Mouse (Mus musculus) liver, embryonic 13.5 days (tissue): ENCODE measurements at regions not wholly inside any gene's neighbourhood (a gene's known extent, or its start where the extent isn't known, plus 50 kb on each side); places are given as distances from the start of the nearest gene placed in this dataset.

Experiments
- ATAC-seq: fragments of 200-750 bp; cut with Nextera tagmentation; 2 replicates; pipeline ENCODE4 v1.8.0; 2017; ENCODE audit warnings: low read depth, mild to moderate bottlenecking, moderate number of reproducible peaks, moderate library complexity
- DNase-seq: peaks from one replicate; pipeline ENCODE4 v3.0.0; 2022
- H3K27ac ChIP-seq: fragments of 300-500 bp; sonication (generic); 2 replicates; pipeline ENCODE4 v1.5.1; 2015; ENCODE audit warnings: moderate library complexity, mild to moderate bottlenecking, inconsistent platforms
- H3K27me3 ChIP-seq: fragments of 300-500 bp; sonication (generic); 2 replicates; pipeline ENCODE4 v1.6.1; 2015; ENCODE audit warnings: mild to moderate bottlenecking, inconsistent platforms
- H3K36me3 ChIP-seq: fragments of 300-500 bp; sonication (generic); 2 replicates; pipeline ENCODE4 v1.6.1; 2015; ENCODE audit warnings: mild to moderate bottlenecking, inconsistent platforms
- H3K4me1 ChIP-seq: fragments of 300-500 bp; sonication (generic); replicated peaks from 2 replicates; pipeline ENCODE4 v1.6.1; 2015; ENCODE audit warnings: inconsistent platforms
- H3K4me2 ChIP-seq: fragments of 300-500 bp; sonication (generic); 2 replicates; pipeline ENCODE4 v1.6.1; 2015; ENCODE audit warnings: inconsistent platforms, mild to moderate bottlenecking, moderate library complexity
- H3K4me3 ChIP-seq: fragments of 300-500 bp; sonication (generic); replicated peaks from 2 replicates; pipeline ENCODE4 v1.5.1; 2015; ENCODE audit warnings: mild to moderate bottlenecking, inconsistent platforms
- H3K9ac ChIP-seq: fragments of 300-500 bp; sonication (generic); 2 replicates; pipeline ENCODE4 v1.6.1; 2015; ENCODE audit warnings: mild to moderate bottlenecking, inconsistent platforms
- H3K9me3 ChIP-seq: fragments of 300-500 bp; sonication (generic); replicated peaks from 2 replicates; pipeline ENCODE4 v1.6.1; 2016; ENCODE audit warnings: inconsistent platforms
- WGBS: fragments of 180-500 bp; shearing (Covaris S2); methylation state at CpG from one replicate; pipeline ENCODE4 v1.1.7; 2015; ENCODE audit not compliant: insufficient replicate concordance; 5-methylcytosine and 5-hydroxymethylcytosine counted together

DNA sequence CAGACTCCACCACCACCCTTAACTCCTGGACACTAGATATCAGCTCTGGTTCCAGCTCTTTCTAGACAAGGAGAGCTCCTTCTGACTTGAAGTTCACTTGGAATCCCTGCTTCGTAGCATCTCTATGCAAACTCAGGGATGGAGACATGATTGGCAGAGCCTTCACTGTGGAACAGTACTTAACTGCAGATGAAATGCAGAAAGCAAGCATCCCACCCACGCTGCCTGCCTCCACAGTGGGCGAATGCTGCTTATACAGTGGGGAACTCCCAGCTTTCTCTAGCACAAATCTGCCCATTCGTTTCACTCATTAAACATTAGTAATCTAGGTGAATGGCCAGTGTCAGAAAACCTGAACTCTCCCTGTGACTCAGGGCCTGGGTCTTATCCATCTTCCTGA is 92.0 kb upstream of the Coch start:
- no peak overlapping the region for H3K9ac ChIP-seq
- H3K4me3 ChIP-seq, result no peak overlapping the region
- H3K4me2 ChIP-seq, result no peak overlapping the region
- DNase-seq (no peak), ATAC-seq (no peak)
- no peaks in the 10 kb centered on the region for H3K9me3 ChIP-seq
- no peaks in the 10 kb centered on the region for H3K36me3 ChIP-seq
- WGBS, result 63% methylated on average over 4 of the region's 4 CpGs
- H3K4me1 ChIP-seq, result peaks cover 39% of the 10 kb centered on the region
- no peak overlapping the region for H3K27ac ChIP-seq
- H3K27me3 ChIP-seq, result no peaks in the 10 kb centered on the region

DNA sequence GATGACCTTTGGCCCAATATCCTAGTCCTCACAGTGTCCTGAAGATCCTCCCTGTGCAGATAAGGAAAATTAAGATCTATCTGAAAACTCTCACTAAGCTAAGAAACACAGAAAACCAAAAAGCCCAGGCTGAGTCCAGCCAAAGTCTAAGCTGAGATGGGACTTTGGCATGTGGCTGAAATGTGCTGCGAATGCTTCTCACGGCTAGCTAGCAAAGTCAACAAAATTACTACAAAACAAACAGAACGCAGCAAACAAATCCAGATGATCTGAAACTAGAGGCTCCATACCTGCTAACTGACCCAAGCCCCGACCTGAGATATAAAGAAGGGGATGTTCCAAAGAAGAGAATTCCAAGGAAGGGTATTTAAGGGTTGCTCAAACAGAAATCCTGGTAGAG is 90.4 kb upstream of the Coch start:
- DNase-seq, result no peak
- Histone ChIP-seq H3K4me1 (peaks cover 45% of the 10 kb centered on the region), H3K4me2 (peak overlapping the region; percentile 46; the same call in 1 of the 2 replicates), H3K9ac (no peak overlapping the region), H3K27ac (no peak overlapping the region), H3K36me3 (no peaks in the 10 kb centered on the region), H3K9me3 (no peaks in the 10 kb centered on the region), H3K27me3 (no peaks in the 10 kb centered on the region), H3K4me3 (no peak overlapping the region)
- ATAC-seq, result no peak
- 76% methylated on average over 4 of the region's 4 CpGs for WGBS

DNA sequence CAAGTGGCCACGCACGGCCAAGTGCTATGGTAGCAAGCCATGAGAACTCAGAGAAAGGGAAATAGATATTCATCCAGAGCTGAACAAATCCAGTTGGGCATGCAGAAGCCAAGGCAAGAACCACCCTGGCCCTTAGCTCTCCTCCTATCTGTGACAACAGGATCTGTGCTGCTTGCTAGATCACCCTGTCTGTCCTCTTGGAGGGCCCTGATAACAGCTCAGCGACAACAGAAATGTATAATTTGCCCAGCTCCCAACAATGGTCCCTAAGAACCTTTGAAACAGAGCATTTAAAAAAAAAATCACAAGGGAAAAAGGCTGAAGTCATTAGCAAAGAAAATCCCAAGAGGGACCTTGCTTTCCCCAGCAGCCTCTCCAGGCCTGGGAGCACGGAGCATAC is 89.4 kb upstream of the Coch start:
- no peaks in the 10 kb centered on the region for H3K9me3 ChIP-seq
- peak overlapping the region; percentile 61 for H3K27ac ChIP-seq
- H3K36me3 ChIP-seq, result no peaks in the 10 kb centered on the region
- DNase-seq (peak; percentile 52), ATAC-seq (peak; percentile 96)
- no peak overlapping the region for H3K9ac ChIP-seq
- H3K27me3 ChIP-seq, result no peaks in the 10 kb centered on the region
- 30% methylated on average over 4 of the region's 4 CpGs for WGBS
- peak overlapping the region; percentile 46 for H3K4me2 ChIP-seq
- peaks cover 45% of the 10 kb centered on the region for H3K4me1 ChIP-seq
- 0 out of 2 replicates have a peak overlapping the region, but pooled peaks have one; percentile 1 for H3K4me3 ChIP-seq

DNA sequence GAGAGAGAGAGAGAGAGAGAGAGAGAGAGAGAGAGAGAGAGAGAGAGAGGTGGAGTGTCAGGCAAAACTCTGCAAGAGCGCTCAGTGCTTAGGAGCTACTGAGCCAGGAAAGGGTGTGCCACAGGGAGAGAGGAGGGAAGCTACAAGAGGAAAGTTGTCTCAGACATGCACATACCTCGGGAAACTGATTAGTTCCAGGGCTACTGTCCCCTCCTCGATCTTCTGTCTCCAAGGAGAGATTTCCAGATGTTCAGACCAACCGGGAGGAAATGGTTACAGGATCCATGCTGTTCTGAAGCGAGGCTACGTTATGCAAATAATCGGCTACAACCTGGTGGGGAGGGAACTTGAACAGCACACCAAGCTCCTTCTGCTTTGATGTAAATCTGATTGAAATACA is 88.6 kb upstream of the Coch start:
- Histone ChIP-seq H3K9me3 (no peaks in the 10 kb centered on the region), H3K27me3 (no peaks in the 10 kb centered on the region), H3K9ac (no peak overlapping the region), H3K36me3 (no peaks in the 10 kb centered on the region), H3K4me2 (no peak overlapping the region), H3K4me1 (peaks cover 45% of the 10 kb centered on the region), H3K4me3 (no peak overlapping the region), H3K27ac (0 out of 2 replicates have a peak overlapping the region, but pooled peaks have one; percentile 61)
- WGBS, result 41% methylated on average over 7 of the region's 7 CpGs
- peak; percentile 42 for ATAC-seq
- DNase-seq, result no peak

DNA sequence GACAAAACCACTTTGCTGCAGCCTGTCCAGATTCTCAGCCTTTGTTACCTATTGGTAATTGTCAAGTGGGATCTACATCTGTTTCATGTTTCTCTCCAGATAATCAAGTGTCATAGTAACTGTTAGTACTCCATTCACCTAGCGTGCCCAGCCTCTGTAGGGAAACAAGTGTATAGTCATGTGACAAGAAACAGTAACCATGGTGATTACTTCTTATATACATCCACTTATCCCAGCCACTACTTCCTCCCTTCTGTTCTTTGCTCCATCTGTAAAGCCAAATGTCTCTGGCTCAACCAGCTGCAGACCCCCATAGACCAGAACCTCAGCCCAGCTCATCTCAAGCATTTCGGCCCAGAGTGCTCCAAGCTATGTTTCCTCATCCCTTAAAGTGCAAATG is 83.1 kb upstream of the Coch start:
- 80% methylated on average over 2 of the region's 2 CpGs for WGBS
- H3K9me3 ChIP-seq, result no peaks in the 10 kb centered on the region
- no peak overlapping the region for H3K4me2 ChIP-seq
- no peak overlapping the region for H3K4me3 ChIP-seq
- no peak for DNase-seq
- no peak overlapping the region for H3K9ac ChIP-seq
- H3K27ac ChIP-seq, result no peak overlapping the region
- no peak for ATAC-seq
- H3K4me1 ChIP-seq, result peaks cover 16% of the 10 kb centered on the region
- no peaks in the 10 kb centered on the region for H3K27me3 ChIP-seq
- H3K36me3 ChIP-seq, result no peaks in the 10 kb centered on the region

DNA sequence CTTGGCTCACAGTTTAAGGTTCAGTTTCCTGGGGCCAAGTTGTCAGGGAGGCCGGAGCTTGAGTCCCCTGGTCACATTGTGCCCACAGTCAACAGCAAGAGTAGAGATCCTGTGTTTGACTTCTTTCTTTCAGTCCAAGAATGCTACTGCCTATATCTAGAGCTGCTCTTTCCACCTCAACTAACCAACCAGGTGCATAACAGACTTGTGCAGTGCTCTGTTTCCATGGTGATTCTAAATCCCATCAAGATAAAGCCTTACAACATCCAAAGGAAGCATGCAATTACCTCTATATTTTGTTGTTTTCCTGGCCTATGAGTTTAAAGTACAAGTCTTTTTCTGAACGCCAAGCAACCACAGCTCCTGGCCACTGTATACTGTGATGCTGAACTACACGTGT is 76.4 kb upstream of the Coch start:
- Histone ChIP-seq H3K9me3 (no peaks in the 10 kb centered on the region), H3K4me1 (no peaks in the 10 kb centered on the region), H3K36me3 (no peaks in the 10 kb centered on the region), H3K27me3 (no peaks in the 10 kb centered on the region), H3K9ac (no peak overlapping the region), H3K4me3 (no peak overlapping the region), H3K27ac (no peak overlapping the region), H3K4me2 (no peak overlapping the region)
- 61% methylated on average over 3 of the region's 3 CpGs for WGBS
- no peak for ATAC-seq
- DNase-seq, result no peak

DNA sequence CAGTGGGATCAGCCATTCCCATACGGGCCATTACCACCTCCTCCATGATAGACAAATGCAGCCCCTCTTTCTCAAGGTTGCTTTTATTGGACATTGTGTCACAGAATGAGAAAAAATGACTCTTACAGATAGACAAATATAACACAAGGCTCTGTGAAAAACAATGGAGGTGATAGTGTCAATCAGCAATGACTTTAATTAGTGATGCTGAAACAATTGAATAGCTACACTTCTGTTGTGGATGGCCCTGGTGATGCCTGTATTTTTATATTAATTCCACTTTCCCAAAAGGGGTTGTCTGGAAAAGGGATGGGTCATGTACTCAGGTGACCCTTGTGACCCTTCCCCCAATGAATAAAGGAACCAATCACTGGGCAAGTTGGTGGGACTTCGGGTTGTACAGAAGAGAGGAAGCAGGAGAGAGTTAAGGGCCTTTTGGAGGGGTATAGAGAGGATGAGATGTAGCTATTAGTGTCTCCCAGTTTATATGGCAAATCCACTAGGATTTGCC is 71.5 kb upstream of the Coch start:
- WGBS, result 59% methylated on average over 2 of the region's 2 CpGs
- ATAC-seq (no peak), DNase-seq (no peak)
- Histone ChIP-seq H3K4me3 (no peak overlapping the region), H3K9me3 (no peaks in the 10 kb centered on the region), H3K27ac (no peak overlapping the region), H3K4me2 (no peak overlapping the region), H3K9ac (no peak overlapping the region), H3K4me1 (no peaks in the 10 kb centered on the region), H3K36me3 (no peaks in the 10 kb centered on the region), H3K27me3 (no peaks in the 10 kb centered on the region)

DNA sequence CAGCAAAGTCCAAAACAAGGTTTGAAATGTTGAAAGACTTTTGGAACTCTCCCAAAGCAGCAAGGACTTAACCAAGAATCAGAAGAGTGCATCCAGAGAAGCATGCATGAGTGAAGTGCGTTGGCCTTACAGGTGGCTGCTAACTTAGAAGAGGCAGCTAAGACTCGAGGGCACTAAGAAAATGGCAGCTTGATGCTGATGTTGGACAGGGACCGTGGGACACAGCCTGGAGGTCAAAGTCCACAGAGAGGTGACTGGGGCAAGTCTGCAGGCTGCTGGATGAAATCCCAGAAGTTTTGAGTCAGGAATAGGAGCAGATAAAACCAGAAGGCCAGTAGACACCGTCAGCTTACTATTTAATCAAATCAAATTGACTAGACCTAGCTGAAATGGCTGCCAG is 69.3 kb upstream of the Coch start:
- Histone ChIP-seq H3K27me3 (no peaks in the 10 kb centered on the region), H3K27ac (no peak overlapping the region), H3K4me1 (no peaks in the 10 kb centered on the region), H3K4me3 (no peak overlapping the region), H3K36me3 (no peaks in the 10 kb centered on the region), H3K4me2 (no peak overlapping the region), H3K9ac (no peak overlapping the region), H3K9me3 (no peaks in the 10 kb centered on the region)
- DNase-seq, result no peak
- WGBS, result 58% methylated on average over 4 of the region's 4 CpGs
- no peak for ATAC-seq

DNA sequence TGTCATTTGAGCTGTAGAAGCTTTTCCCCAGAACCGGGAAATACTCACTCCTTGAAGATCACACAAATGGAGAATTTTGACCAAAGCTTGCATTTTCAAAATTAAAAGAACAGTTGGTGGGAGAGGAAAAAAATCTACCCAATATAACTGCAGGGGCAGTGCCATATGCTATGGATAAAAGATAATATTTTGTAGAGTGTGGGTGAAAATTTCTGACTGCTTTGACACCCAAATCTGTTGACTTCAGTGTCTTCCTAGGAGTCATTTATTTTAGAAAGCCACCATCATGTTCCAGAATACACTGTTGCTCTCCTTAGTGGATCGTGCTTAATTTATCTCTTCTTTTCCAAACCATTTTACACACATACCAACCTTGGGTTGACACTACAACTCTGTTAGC is 65.3 kb upstream of the Coch start:
- no peak overlapping the region for H3K4me3 ChIP-seq
- H3K27me3 ChIP-seq, result no peaks in the 10 kb centered on the region
- H3K9me3 ChIP-seq, result no peaks in the 10 kb centered on the region
- no peak overlapping the region for H3K9ac ChIP-seq
- H3K36me3 ChIP-seq, result no peaks in the 10 kb centered on the region
- 71% methylated on average over 2 of the region's 2 CpGs for WGBS
- DNase-seq (no peak), ATAC-seq (no peak)
- H3K4me2 ChIP-seq, result no peak overlapping the region
- no peaks in the 10 kb centered on the region for H3K4me1 ChIP-seq
- H3K27ac ChIP-seq, result no peak overlapping the region

DNA sequence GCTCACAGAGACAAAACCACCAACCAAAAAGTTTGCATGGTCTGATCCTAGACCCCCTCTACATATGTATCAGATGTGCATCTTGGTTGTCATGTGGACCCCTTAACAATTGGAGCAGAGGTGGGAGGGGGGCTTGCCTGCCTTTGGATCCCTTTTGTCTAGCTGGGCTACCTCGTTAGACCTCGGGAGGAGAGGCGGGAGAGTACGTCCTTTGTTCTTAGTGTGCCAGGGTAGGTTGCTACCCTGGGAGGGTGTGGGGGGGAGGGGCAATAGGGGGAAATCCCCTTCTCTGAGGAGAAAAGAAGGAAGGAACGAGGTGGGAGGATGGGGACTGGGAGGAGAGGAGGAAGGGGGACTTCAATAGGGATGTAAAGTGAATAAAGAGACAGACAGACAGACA is 58.5 kb upstream of the Coch start:
- H3K4me1 ChIP-seq, result no peaks in the 10 kb centered on the region
- ATAC-seq (no peak), DNase-seq (no peak)
- no peak overlapping the region for H3K4me3 ChIP-seq
- H3K36me3 ChIP-seq, result no peaks in the 10 kb centered on the region
- H3K9ac ChIP-seq, result no peak overlapping the region
- WGBS, result 12% methylated on average over 5 of the region's 5 CpGs
- H3K9me3 ChIP-seq, result no peaks in the 10 kb centered on the region
- H3K27ac ChIP-seq, result no peak overlapping the region
- peaks cover 3% of the 10 kb centered on the region; the same call in 1 of the 2 replicates for H3K27me3 ChIP-seq
- H3K4me2 ChIP-seq, result no peak overlapping the region

DNA sequence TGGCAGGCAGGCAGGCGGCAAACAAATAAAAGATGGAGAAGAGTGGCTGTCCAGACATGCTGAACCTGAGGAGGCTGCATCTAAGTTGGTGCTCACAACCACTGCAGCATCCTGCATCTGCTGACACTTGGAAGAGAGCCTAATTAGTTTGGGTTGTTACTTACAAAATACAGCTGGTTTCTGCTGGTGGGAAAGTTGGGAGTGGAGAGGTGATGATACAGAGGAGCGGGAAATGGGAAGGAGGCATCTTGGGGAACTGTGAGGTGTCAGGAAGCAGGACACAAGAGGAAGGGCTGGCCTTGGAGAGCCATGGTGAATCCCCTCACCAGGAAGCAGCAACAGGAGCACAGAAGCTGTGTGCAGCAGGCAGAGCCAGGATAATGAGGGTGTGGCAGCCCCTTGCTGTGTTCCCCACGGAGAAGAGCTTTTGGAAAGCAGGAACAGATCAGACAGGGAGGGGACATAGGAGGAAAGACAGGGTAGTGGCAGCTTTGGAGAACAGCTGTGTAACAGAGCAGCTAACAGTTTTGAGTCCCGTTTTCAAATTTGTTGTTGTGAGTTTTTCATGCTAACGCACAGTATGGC is 58.0 kb upstream of the Coch start:
- no peak for ATAC-seq
- Histone ChIP-seq H3K4me2 (no peak overlapping the region), H3K27me3 (peaks cover 3% of the 10 kb centered on the region; the same call in 1 of the 2 replicates), H3K9me3 (no peaks in the 10 kb centered on the region), H3K9ac (no peak overlapping the region), H3K4me1 (no peaks in the 10 kb centered on the region), H3K4me3 (no peak overlapping the region), H3K27ac (no peak overlapping the region), H3K36me3 (no peaks in the 10 kb centered on the region)
- 43% methylated on average over 5 of the region's 5 CpGs for WGBS
- no peak for DNase-seq
